Mouse (Mus musculus) frontal cortex, postnatal 10 days (tissue): ENCODE results near the gene Cactin.

Experiments used
- DNase-seq, 2 experiments: peaks; one replicate each; pipeline ENCODE4 v3.0.0; 2022; ENCODE audit warnings: low spot score in 2 of 2, mixed read lengths in 1 of 2

Cactin gene

GRCm38 (mm10) chr10:81319330-81319699 is 1.6 kb upstream of the Cactin start:
- DNase-seq = no peak

GRCm38 (mm10) chr10:81319741-81320549 is 958 bp upstream of the Cactin start:
- DNase-seq = no peak

GRCm38 (mm10) chr10:81321436-81321835 is 533 bp downstream of the Cactin start:
- no peak for DNase-seq

- no peak for DNase-seq
Observed at GRCm38 (mm10) chr10:81322444-81322843, 1.5 kb downstream of the Cactin start.

- DNase-seq = no peak
Observed at GRCm38 (mm10) chr10:81323141-81323775, 2.4 kb downstream of the Cactin start.

GRCm38 (mm10) chr10:81323791-81324530 is 3.1 kb downstream of the Cactin start:
- DNase-seq = no peak

- DNase-seq = no peak
Observed at GRCm38 (mm10) chr10:81325176-81325575, 4.3 kb downstream of the Cactin start.

GRCm38 (mm10) chr10:81325781-81326180 is 4.9 kb downstream of the Cactin start:
- DNase-seq = no peak

GRCm38 (mm10) chr10:81326858-81327257 is 6.0 kb downstream of the Cactin start:
- no peak for DNase-seq

GRCm38 (mm10) chr10:81327959-81328358 is 7.1 kb downstream of the Cactin start:
- no peak for DNase-seq

GRCm38 (mm10) chr10:81328386-81328785 is 7.5 kb downstream of the Cactin start, which contains the start of gene Tbxa2r:
Gene Tbxa2r (plus strand): TSS chr10:81328731.
- peak in 1 of 2 experiments; percentile 23 for DNase-seq

- DNase-seq = no peak
Observed at GRCm38 (mm10) chr10:81329194-81329975, 8.5 kb downstream of the Cactin start.

GRCm38 (mm10) chr10:81330007-81330406 is 9.1 kb downstream of the Cactin start:
- DNase-seq = no peak

GRCm38 (mm10) chr10:81332277-81332676 is 11.4 kb downstream of the Cactin start:
- no peak for DNase-seq

- no peak for DNase-seq
Observed at GRCm38 (mm10) chr10:81334324-81334723, 13.4 kb downstream of the Cactin start.

- peak in 1 of 2 experiments; percentile 14 for DNase-seq
Observed at GRCm38 (mm10) chr10:81335393-81336340, 14.8 kb downstream of the Cactin start.

GRCm38 (mm10) chr10:81336558-81336957 is 15.7 kb downstream of the Cactin start:
- DNase-seq = no peak

GRCm38 (mm10) chr10:81340551-81341332 is 19.8 kb downstream of the Cactin start:
- DNase-seq = no peak

GRCm38 (mm10) chr10:81341333-81341949 is 20.5 kb downstream of the Cactin start:
- DNase-seq = peak in 1 of 2 experiments; percentile 41
